Mouse (Mus musculus) NIH3T3 (cell line): ENCODE measurements around the gene Gm21411.
"Not testable (repeated sequence)": the region's sequence is repeated elsewhere in the genome, so short reads cannot be mapped to it uniquely, and the experiment has no call there.

Experiments
- DNase-seq: peaks from one replicate; pipeline ENCODE4 v3.0.0-alpha.2; 2012; ENCODE audit warnings: low read depth

Gene Gm21411

GRCm38 (mm10) chr4:146909386-146910137, at the start of gene Gm21411:
TSS of gene Gm21411 (minus strand) at chr4:146909590.
- not testable (repeated sequence) for DNase-seq

GRCm38 (mm10) chr4:146941691-146942090, 32.3 kb upstream of the Gm21411 start:
- not testable (repeated sequence) for DNase-seq

GRCm38 (mm10) chr4:146932311-146933082, 23.1 kb upstream of the Gm21411 start:
- no peak for DNase-seq

- DNase-seq = no peak
Measured at GRCm38 (mm10) chr4:146915196-146915595, 5.8 kb upstream of the Gm21411 start.

- DNase-seq = not testable (repeated sequence)
Measured at GRCm38 (mm10) chr4:146908131-146908530, 1.3 kb downstream of the Gm21411 start.

GRCm38 (mm10) chr4:146904782-146905181, 4.6 kb downstream of the Gm21411 start:
- not testable (repeated sequence) for DNase-seq

GRCm38 (mm10) chr4:146903126-146903525, 6.3 kb downstream of the Gm21411 start:
- DNase-seq = not testable (repeated sequence)
